Mouse (Mus musculus): ENCODE measurements around the gene Rgl2. TPM values are rescaled to one million over a fixed set of nuclear protein-coding genes. Genes with fewer than 3 reads are reported as not detected.

Gene Rgl2
- polyA plus RNA-seq, 1 experiment: 45.1 TPM

DNA sequence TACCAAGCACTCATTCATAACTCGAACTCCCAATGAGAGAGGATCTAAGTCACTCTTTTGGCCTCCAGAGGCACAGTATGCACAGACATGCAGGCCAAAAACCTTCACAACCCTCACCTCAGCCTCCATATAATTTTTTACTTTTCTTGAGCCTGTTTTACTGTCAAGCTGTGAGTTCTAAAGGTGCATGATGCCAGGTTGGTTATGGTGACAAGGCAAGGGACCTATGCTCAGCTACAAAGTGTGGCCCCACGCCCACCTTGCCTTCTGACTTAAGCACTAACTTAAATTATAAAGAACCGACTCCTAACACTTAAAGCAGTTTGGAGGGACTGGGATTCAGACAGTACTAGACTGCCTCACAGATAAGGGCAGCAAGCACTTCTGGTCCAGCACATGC is 24.0 kb downstream of the Rgl2 start:
- H3K4me3 ChIP-seq (ENCODE audit: insufficient read depth, low read length): peak overlapping the region; percentile 91
- H3K27ac ChIP-seq (ENCODE audit: insufficient read depth, low read length): peak overlapping the region; percentile 8; the same call in 1 of the 2 replicates
- H3K4me1 ChIP-seq (ENCODE audit: control insufficient read depth, insufficient read depth, low read length): peaks cover 8% of the 10 kb centered on the region
- no peak for TF ChIP-seq CTCF (IDR thresholded peaks at IDR 0.05; ENCODE audit: borderline replicate concordance, insufficient read depth, low read length)
- peak; percentile 13; the same call in 1 of the 2 replicates for TF ChIP-seq POLR2A (IDR thresholded peaks at IDR 0.05; ENCODE audit: low read depth, low read length)

GRCm38 (mm10) chr17:33953961-33954565 is 24.7 kb downstream of the Rgl2 start:
- peaks cover 8% of the 10 kb centered on the region for H3K4me1 ChIP-seq (ENCODE audit: control insufficient read depth, insufficient read depth, low read length)
- TF ChIP-seq POLR2A (IDR thresholded peaks at IDR 0.05; ENCODE audit: low read depth, low read length) (no peak), CTCF (IDR thresholded peaks at IDR 0.05; ENCODE audit: borderline replicate concordance, insufficient read depth, low read length) (no peak)
- peak overlapping the region; percentile 91 for H3K4me3 ChIP-seq (ENCODE audit: insufficient read depth, low read length)
- peak overlapping the region; percentile 76 for H3K27ac ChIP-seq (ENCODE audit: insufficient read depth, low read length)

- Histone ChIP-seq H3K4me1 (ENCODE audit: control insufficient read depth, insufficient read depth, low read length) (peaks cover 8% of the 10 kb centered on the region), H3K27ac (ENCODE audit: insufficient read depth, low read length) (peak overlapping the region; percentile 76), H3K4me3 (ENCODE audit: insufficient read depth, low read length) (peak overlapping the region; percentile 91)
- TF ChIP-seq CTCF (IDR thresholded peaks at IDR 0.05; ENCODE audit: borderline replicate concordance, insufficient read depth, low read length) (no peak), POLR2A (IDR thresholded peaks at IDR 0.05; ENCODE audit: low read depth, low read length) (peak; percentile 38; the same call in 1 of the 2 replicates)
Measured at GRCm38 (mm10) chr17:33954646-33955554, 25.6 kb downstream of the Rgl2 start.

GRCm38 (mm10) chr17:33955555-33956214 is 26.3 kb downstream of the Rgl2 start, which contains the start of the genes Vps52 and Rps18:
Gene Vps52, plus strand, starts transcription at chr17:33955812.
Gene Rps18, minus strand, starts transcription at chr17:33956001.
- peaks cover 8% of the 10 kb centered on the region for H3K4me1 ChIP-seq (ENCODE audit: control insufficient read depth, insufficient read depth, low read length)

DNA sequence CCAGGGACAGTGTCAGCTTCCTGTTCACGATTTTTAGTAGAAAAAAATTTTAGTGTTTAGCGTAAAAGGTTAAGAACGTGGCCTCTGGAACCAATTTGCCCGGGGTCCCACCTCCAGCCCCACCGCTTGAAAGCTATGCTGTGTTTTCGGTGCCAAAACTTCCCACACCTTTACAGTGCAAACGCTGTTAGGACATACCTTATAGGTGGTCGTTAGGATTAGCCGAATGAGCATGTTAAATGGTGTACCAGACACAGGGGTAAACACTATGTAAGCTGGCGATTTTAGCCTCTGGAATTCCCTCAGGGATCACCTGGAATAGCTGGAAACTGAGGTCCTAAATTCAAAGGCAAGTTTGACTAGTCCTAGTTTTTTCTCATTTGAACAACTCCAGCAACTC is 27.0 kb downstream of the Rgl2 start:
- no peak overlapping the region for H3K27ac ChIP-seq (ENCODE audit: insufficient read depth, low read length)
- TF ChIP-seq CTCF (IDR thresholded peaks at IDR 0.05; ENCODE audit: borderline replicate concordance, insufficient read depth, low read length): no peak
- TF ChIP-seq POLR2A (IDR thresholded peaks at IDR 0.05; ENCODE audit: low read depth, low read length): no peak
- peak overlapping the region; percentile 73 for H3K4me3 ChIP-seq (ENCODE audit: insufficient read depth, low read length)
- peaks cover 8% of the 10 kb centered on the region for H3K4me1 ChIP-seq (ENCODE audit: control insufficient read depth, insufficient read depth, low read length)

More at GRCm38 (mm10) chr17:33955555-33956214, 26.3 kb downstream of the Rgl2 start, which contains the start of the genes Vps52 and Rps18:
- peak within 1 kb of the TSS; percentile 91 for H3K4me3 ChIP-seq (ENCODE audit: insufficient read depth, low read length)
- peak within 1 kb of the TSS; percentile 76 for H3K27ac ChIP-seq (ENCODE audit: insufficient read depth, low read length)
- peak; percentile 97 for TF ChIP-seq POLR2A (IDR thresholded peaks at IDR 0.05; ENCODE audit: low read depth, low read length)
- TF ChIP-seq CTCF (IDR thresholded peaks at IDR 0.05; ENCODE audit: borderline replicate concordance, insufficient read depth, low read length): no peak

GRCm38 (mm10) chr17:33957493-33957892 is 28.1 kb downstream of the Rgl2 start:
- TF ChIP-seq CTCF (IDR thresholded peaks at IDR 0.05; ENCODE audit: borderline replicate concordance, insufficient read depth, low read length) (no peak), POLR2A (IDR thresholded peaks at IDR 0.05; ENCODE audit: low read depth, low read length) (no peak)
- Histone ChIP-seq H3K4me3 (ENCODE audit: insufficient read depth, low read length) (no peak overlapping the region), H3K27ac (ENCODE audit: insufficient read depth, low read length) (no peak overlapping the region), H3K4me1 (ENCODE audit: control insufficient read depth, insufficient read depth, low read length) (peaks cover 8% of the 10 kb centered on the region; the same call in 1 of the 2 replicates)

- Histone ChIP-seq H3K4me1 (ENCODE audit: control insufficient read depth, insufficient read depth, low read length) (no peaks in the 10 kb centered on the region), H3K27ac (ENCODE audit: insufficient read depth, low read length) (no peak overlapping the region), H3K4me3 (ENCODE audit: insufficient read depth, low read length) (no peak overlapping the region)
- TF ChIP-seq CTCF (IDR thresholded peaks at IDR 0.05; ENCODE audit: borderline replicate concordance, insufficient read depth, low read length) (no peak), POLR2A (IDR thresholded peaks at IDR 0.05; ENCODE audit: low read depth, low read length) (no peak)
Measured at GRCm38 (mm10) chr17:33958451-33958850, 29.1 kb downstream of the Rgl2 start.

GRCm38 (mm10) chr17:33959135-33959534 is 29.8 kb downstream of the Rgl2 start:
- Histone ChIP-seq H3K4me3 (ENCODE audit: insufficient read depth, low read length) (no peak overlapping the region), H3K4me1 (ENCODE audit: control insufficient read depth, insufficient read depth, low read length) (no peaks in the 10 kb centered on the region), H3K27ac (ENCODE audit: insufficient read depth, low read length) (no peak overlapping the region)
- TF ChIP-seq CTCF (IDR thresholded peaks at IDR 0.05; ENCODE audit: borderline replicate concordance, insufficient read depth, low read length) (no peak), POLR2A (IDR thresholded peaks at IDR 0.05; ENCODE audit: low read depth, low read length) (no peak)

- Histone ChIP-seq H3K27ac (ENCODE audit: insufficient read depth, low read length) (no peak overlapping the region), H3K4me1 (ENCODE audit: control insufficient read depth, insufficient read depth, low read length) (no peaks in the 10 kb centered on the region), H3K4me3 (ENCODE audit: insufficient read depth, low read length) (no peak overlapping the region)
- no peak for TF ChIP-seq POLR2A (IDR thresholded peaks at IDR 0.05; ENCODE audit: low read depth, low read length)
- TF ChIP-seq CTCF (IDR thresholded peaks at IDR 0.05; ENCODE audit: borderline replicate concordance, insufficient read depth, low read length): no peak
Measured at GRCm38 (mm10) chr17:33959948-33960347, 30.6 kb downstream of the Rgl2 start.
